Mouse (Mus musculus) ES-Bruce4 (cell line): ENCODE measurements around the gene Peli2.

Experiments
- CTCF ChIP-seq: IDR thresholded peaks from one replicate; pipeline ENCODE4 v1.8.1; 2011; ENCODE audit warnings: low read depth, low read length
- EP300 ChIP-seq: IDR thresholded peaks from 2 replicates; pipeline ENCODE4 v1.6.1; 2011; ENCODE audit warnings: low read depth, low read length; ENCODE audit not compliant: insufficient read depth
- POLR2A ChIP-seq: IDR thresholded peaks from one replicate; pipeline ENCODE4 v1.8.1; 2011; ENCODE audit warnings: low read length; ENCODE audit not compliant: insufficient read depth

- TF ChIP-seq CTCF (no peak), EP300 (no peak), POLR2A (no peak)
Observed at GRCm38 (mm10) chr14:48134344-48134743, 13.7 kb downstream of the Peli2 start.
